Mouse (Mus musculus): Measurements from ENCODE around the gene Pdcd1lg2. TPM values are rescaled to one million over a fixed set of nuclear protein-coding genes. Genes with fewer than 3 reads are reported as not detected.
A peak's percentile ranks its signal among the peaks of the same experiment; 100 is the strongest.

The Pdcd1lg2 gene
- polyA plus RNA-seq, 1 experiment from 2014 or later: 0.26 TPM

- ChIA-PET POLR2A (interaction anchor here (1.3 kb wide), 1 partner anchor 21 kb away, joined by 3 read pairs; no protein-coding TSS in a partner anchor), CTCF (no interaction called here)
- TF ChIP-seq CTCF (IDR thresholded peaks at IDR 0.05): no peak
- no peak for DNase-seq (ENCODE audit: low read depth, low spot score)
- in situ Hi-C loops (cut with MboI; ENCODE audit: low pct_unique_long_range_greater_than_20kb): no loop called here
- ATAC-seq: no peak
- H3K27me3 ChIP-seq: peaks cover 36% of the 10 kb centered on the region
These were observed 27.1 kb downstream of the Pdcd1lg2 start for GRCm38 (mm10) chr19:29437849-29438248.

GRCm38 (mm10) chr19:29439242-29439641 lies 28.5 kb downstream of the Pdcd1lg2 start:
- in situ Hi-C loops (cut with MboI; ENCODE audit: low pct_unique_long_range_greater_than_20kb): no loop called here
- POLR2A ChIA-PET: no interaction called here
- CTCF ChIA-PET: no interaction called here
- peaks cover 43% of the 10 kb centered on the region for H3K27me3 ChIP-seq
- DNase-seq (ENCODE audit: low read depth, low spot score): no peak
- no peak for ATAC-seq
- TF ChIP-seq CTCF (IDR thresholded peaks at IDR 0.05): no peak

- TF ChIP-seq CTCF (IDR thresholded peaks at IDR 0.05): no peak
- no peak for ATAC-seq
- in situ Hi-C loops (cut with MboI; ENCODE audit: low pct_unique_long_range_greater_than_20kb): no loop called here
- DNase-seq (ENCODE audit: low read depth, low spot score): no peak
- H3K27me3 ChIP-seq: peaks cover 38% of the 10 kb centered on the region
- ChIA-PET POLR2A (no interaction called here), CTCF (no interaction called here)
These were observed 31.8 kb downstream of the Pdcd1lg2 start for GRCm38 (mm10) chr19:29442492-29442891.

- in situ Hi-C loops (cut with MboI; ENCODE audit: low pct_unique_long_range_greater_than_20kb): no loop called here
- DNase-seq (ENCODE audit: low read depth, low spot score): no peak
- CTCF ChIA-PET: interaction anchor here (1.0 to 1.4 kb wide), 4 partner anchors 11 to 58 kb away, joined by 3 to 9 read pairs (median 3); no protein-coding TSS in a partner anchor
These were observed 33.6 kb downstream of the Pdcd1lg2 start for GRCm38 (mm10) chr19:29444364-29444763.

GRCm38 (mm10) chr19:29448373-29448772 lies 37.7 kb downstream of the Pdcd1lg2 start:
- in situ Hi-C loops (cut with MboI; ENCODE audit: low pct_unique_long_range_greater_than_20kb): no loop called here
- ChIA-PET POLR2A (interaction anchor here (0.6 kb wide), 1 partner anchor 29 kb away, joined by 3 read pairs; no protein-coding TSS in a partner anchor), CTCF (no interaction called here)
- no peak for TF ChIP-seq CTCF (IDR thresholded peaks at IDR 0.05)
- H3K27me3 ChIP-seq: peaks cover 2% of the 10 kb centered on the region
- no peak for ATAC-seq
- DNase-seq (ENCODE audit: low read depth, low spot score): no peak

More at GRCm38 (mm10) chr19:29444364-29444763, 33.6 kb downstream of the Pdcd1lg2 start:
- ATAC-seq: no peak
- POLR2A ChIA-PET: no interaction called here
- H3K27me3 ChIP-seq: peaks cover 31% of the 10 kb centered on the region
- peak; percentile 28 for TF ChIP-seq CTCF (IDR thresholded peaks at IDR 0.05)

GRCm38 (mm10) chr19:29450376-29450775 lies 39.7 kb downstream of the Pdcd1lg2 start:
- in situ Hi-C loops (cut with MboI; ENCODE audit: low pct_unique_long_range_greater_than_20kb): no loop called here
- DNase-seq (ENCODE audit: low read depth, low spot score) (no peak), ATAC-seq (no peak)
- POLR2A ChIA-PET: no interaction called here
- TF ChIP-seq CTCF (IDR thresholded peaks at IDR 0.05): no peak
- no peaks in the 10 kb centered on the region for H3K27me3 ChIP-seq
- CTCF ChIA-PET: interaction anchor here (0.8 to 1.5 kb wide), 4 partner anchors 9 to 21 kb away, joined by 3 read pairs; no protein-coding TSS in a partner anchor

GRCm38 (mm10) chr19:29454141-29454601 lies 43.5 kb downstream of the Pdcd1lg2 start:
- TF ChIP-seq CTCF (IDR thresholded peaks at IDR 0.05): no peak
- ChIA-PET POLR2A (no interaction called here), CTCF (no interaction called here)
- in situ Hi-C loops (cut with MboI; ENCODE audit: low pct_unique_long_range_greater_than_20kb): no loop called here
- ATAC-seq (no peak), DNase-seq (ENCODE audit: low read depth, low spot score) (no peak)
- H3K27me3 ChIP-seq: peaks cover 3% of the 10 kb centered on the region

GRCm38 (mm10) chr19:29455156-29455555 lies 44.4 kb downstream of the Pdcd1lg2 start:
- ChIA-PET POLR2A (no interaction called here), CTCF (no interaction called here)
- H3K27me3 ChIP-seq: peaks cover 5% of the 10 kb centered on the region
- TF ChIP-seq CTCF (IDR thresholded peaks at IDR 0.05): no peak
- DNase-seq (ENCODE audit: low read depth, low spot score) (no peak), ATAC-seq (no peak)
- in situ Hi-C loops (cut with MboI; ENCODE audit: low pct_unique_long_range_greater_than_20kb): loop anchor here (5.0 kb wide), 1 partner anchor 78 kb away; no protein-coding TSS in a partner anchor

- CTCF ChIA-PET: no interaction called here
- in situ Hi-C loops (cut with MboI; ENCODE audit: low pct_unique_long_range_greater_than_20kb): loop anchor here (5.0 kb wide), 1 partner anchor 81 kb away; no protein-coding TSS in a partner anchor
- peaks cover 5% of the 10 kb centered on the region for H3K27me3 ChIP-seq
- no peak for TF ChIP-seq CTCF (IDR thresholded peaks at IDR 0.05)
- DNase-seq (ENCODE audit: low read depth, low spot score): no peak
- no peak for ATAC-seq
- POLR2A ChIA-PET: no interaction called here
These were observed 47.3 kb downstream of the Pdcd1lg2 start for GRCm38 (mm10) chr19:29457982-29458381.

- POLR2A ChIA-PET: no interaction called here
These were observed 51.7 kb downstream of the Pdcd1lg2 start for GRCm38 (mm10) chr19:29462462-29462861.

GRCm38 (mm10) chr19:29463645-29464395 lies 53.1 kb downstream of the Pdcd1lg2 start:
- ATAC-seq (no peak), DNase-seq (ENCODE audit: low read depth, low spot score) (no peak)
- no peak for TF ChIP-seq CTCF (IDR thresholded peaks at IDR 0.05)
- POLR2A ChIA-PET: no interaction called here
- CTCF ChIA-PET: no interaction called here
- in situ Hi-C loops (cut with MboI; ENCODE audit: low pct_unique_long_range_greater_than_20kb): no loop called here
- H3K27me3 ChIP-seq: peaks cover 3% of the 10 kb centered on the region

More at GRCm38 (mm10) chr19:29462462-29462861, 51.7 kb downstream of the Pdcd1lg2 start:
- no peak for TF ChIP-seq CTCF (IDR thresholded peaks at IDR 0.05)
- in situ Hi-C loops (cut with MboI; ENCODE audit: low pct_unique_long_range_greater_than_20kb): no loop called here
- no peak for DNase-seq (ENCODE audit: low read depth, low spot score)
- H3K27me3 ChIP-seq: peaks cover 5% of the 10 kb centered on the region
- CTCF ChIA-PET: interaction anchor here (0.9 to 1.3 kb wide), 2 partner anchors 18 to 91 kb away, joined by 3 read pairs; no protein-coding TSS in a partner anchor
- no peak for ATAC-seq

All from Patski (cell line).